Mouse (Mus musculus): Measurements from ENCODE around the gene Mgat5. TPM values are rescaled to one million over a fixed set of nuclear protein-coding genes. Genes with fewer than 3 reads are reported as not detected.

Mgat5 gene
- polyA plus RNA-seq, 1 experiment: 13.1 TPM

- WGBS: 69% methylated on average over 6 of the region's 6 CpGs
- DNase-seq: peak; percentile 58
- TF ChIP-seq POLR2A (IDR thresholded peaks at IDR 0.05; ENCODE audit: low read depth, low read length) (no peak), CTCF (conservative IDR thresholded peaks at IDR 0.05; ENCODE audit: insufficient read depth, insufficient read length, low read depth, low read length) (no peak)
Observed at GRCm38 (mm10) chr1:127464041-127464440, 259.2 kb downstream of the Mgat5 start.

GRCm38 (mm10) chr1:127465292-127465691, 260.5 kb downstream of the Mgat5 start:
- Histone ChIP-seq H3K27ac (ENCODE audit: insufficient read depth, low read depth, low read length) (no peak overlapping the region), H3K4me1 (ENCODE audit: control insufficient read depth, insufficient read depth, low read length) (no peaks in the 10 kb centered on the region), H3K36me3 (ENCODE audit: control insufficient read depth, insufficient read depth, low read length) (no peaks in the 10 kb centered on the region), H3K27me3 (replicated peaks; ENCODE audit: control insufficient read depth, insufficient read depth, low read length) (no peaks in the 10 kb centered on the region), H3K4me3 (ENCODE audit: insufficient read depth, low read depth, low read length) (no peak overlapping the region)
- WGBS: 44% methylated on average over 6 of the region's 6 CpGs
- peak; percentile 19 for DNase-seq
- no peak for TF ChIP-seq CTCF (conservative IDR thresholded peaks at IDR 0.05; ENCODE audit: insufficient read depth, insufficient read length, low read depth, low read length)
- no peak for TF ChIP-seq POLR2A (IDR thresholded peaks at IDR 0.05; ENCODE audit: low read depth, low read length)

More at GRCm38 (mm10) chr1:127464041-127464440, 259.2 kb downstream of the Mgat5 start:
- H3K27me3 ChIP-seq (replicated peaks; ENCODE audit: control insufficient read depth, insufficient read depth, low read length): no peaks in the 10 kb centered on the region
- H3K27ac ChIP-seq (ENCODE audit: insufficient read depth, low read depth, low read length): no peak overlapping the region
- no peaks in the 10 kb centered on the region for H3K36me3 ChIP-seq (ENCODE audit: control insufficient read depth, insufficient read depth, low read length)
- no peaks in the 10 kb centered on the region for H3K4me1 ChIP-seq (ENCODE audit: control insufficient read depth, insufficient read depth, low read length)
- H3K4me3 ChIP-seq (ENCODE audit: insufficient read depth, low read depth, low read length): no peak overlapping the region

GRCm38 (mm10) chr1:127467238-127467637, 262.4 kb downstream of the Mgat5 start:
- Histone ChIP-seq H3K36me3 (ENCODE audit: control insufficient read depth, insufficient read depth, low read length) (no peaks in the 10 kb centered on the region), H3K27ac (ENCODE audit: insufficient read depth, low read depth, low read length) (no peak overlapping the region), H3K4me1 (ENCODE audit: control insufficient read depth, insufficient read depth, low read length) (no peaks in the 10 kb centered on the region), H3K27me3 (replicated peaks; ENCODE audit: control insufficient read depth, insufficient read depth, low read length) (no peaks in the 10 kb centered on the region), H3K4me3 (ENCODE audit: insufficient read depth, low read depth, low read length) (no peak overlapping the region)
- WGBS: 98% methylated on average over 5 of the region's 5 CpGs
- DNase-seq: no peak
- TF ChIP-seq CTCF (conservative IDR thresholded peaks at IDR 0.05; ENCODE audit: insufficient read depth, insufficient read length, low read depth, low read length): no peak
- TF ChIP-seq POLR2A (IDR thresholded peaks at IDR 0.05; ENCODE audit: low read depth, low read length): no peak

- no peak overlapping the region for H3K4me3 ChIP-seq (ENCODE audit: insufficient read depth, low read depth, low read length)
- H3K27me3 ChIP-seq (replicated peaks; ENCODE audit: control insufficient read depth, insufficient read depth, low read length): no peaks in the 10 kb centered on the region
- no peaks in the 10 kb centered on the region for H3K4me1 ChIP-seq (ENCODE audit: control insufficient read depth, insufficient read depth, low read length)
- 69% methylated on average over 4 of the region's 4 CpGs for WGBS
- no peak for DNase-seq
- H3K36me3 ChIP-seq (ENCODE audit: control insufficient read depth, insufficient read depth, low read length): no peaks in the 10 kb centered on the region
- no peak for TF ChIP-seq POLR2A (IDR thresholded peaks at IDR 0.05; ENCODE audit: low read depth, low read length)
- no peak for TF ChIP-seq CTCF (conservative IDR thresholded peaks at IDR 0.05; ENCODE audit: insufficient read depth, insufficient read length, low read depth, low read length)
- H3K27ac ChIP-seq (ENCODE audit: insufficient read depth, low read depth, low read length): no peak overlapping the region
Observed at GRCm38 (mm10) chr1:127470175-127470574, 265.4 kb downstream of the Mgat5 start.

- no peak overlapping the region for H3K4me3 ChIP-seq (ENCODE audit: insufficient read depth, low read depth, low read length)
- WGBS: 97% methylated on average over 5 of the region's 5 CpGs
- DNase-seq: no peak
- H3K27ac ChIP-seq (ENCODE audit: insufficient read depth, low read depth, low read length): no peak overlapping the region
- no peaks in the 10 kb centered on the region for H3K27me3 ChIP-seq (replicated peaks; ENCODE audit: control insufficient read depth, insufficient read depth, low read length)
- H3K36me3 ChIP-seq (ENCODE audit: control insufficient read depth, insufficient read depth, low read length): no peaks in the 10 kb centered on the region
- H3K4me1 ChIP-seq (ENCODE audit: control insufficient read depth, insufficient read depth, low read length): no peaks in the 10 kb centered on the region
- TF ChIP-seq CTCF (conservative IDR thresholded peaks at IDR 0.05; ENCODE audit: insufficient read depth, insufficient read length, low read depth, low read length) (no peak), POLR2A (IDR thresholded peaks at IDR 0.05; ENCODE audit: low read depth, low read length) (no peak)
Observed at GRCm38 (mm10) chr1:127475756-127476155, 270.9 kb downstream of the Mgat5 start.

- Histone ChIP-seq H3K27ac (ENCODE audit: insufficient read depth, low read depth, low read length) (no peak overlapping the region), H3K36me3 (ENCODE audit: control insufficient read depth, insufficient read depth, low read length) (no peaks in the 10 kb centered on the region), H3K4me1 (ENCODE audit: control insufficient read depth, insufficient read depth, low read length) (no peaks in the 10 kb centered on the region), H3K4me3 (ENCODE audit: insufficient read depth, low read depth, low read length) (no peak overlapping the region), H3K27me3 (replicated peaks; ENCODE audit: control insufficient read depth, insufficient read depth, low read length) (no peaks in the 10 kb centered on the region)
- TF ChIP-seq POLR2A (IDR thresholded peaks at IDR 0.05; ENCODE audit: low read depth, low read length): no peak
- TF ChIP-seq CTCF (conservative IDR thresholded peaks at IDR 0.05; ENCODE audit: insufficient read depth, insufficient read length, low read depth, low read length): no peak
- 55% methylated on average over 10 of the region's 10 CpGs for WGBS
- DNase-seq: peak; percentile 43
Observed at GRCm38 (mm10) chr1:127482911-127483310, 278.1 kb downstream of the Mgat5 start.

- Histone ChIP-seq H3K36me3 (ENCODE audit: control insufficient read depth, insufficient read depth, low read length) (no peaks in the 10 kb centered on the region), H3K4me1 (ENCODE audit: control insufficient read depth, insufficient read depth, low read length) (no peaks in the 10 kb centered on the region), H3K4me3 (ENCODE audit: insufficient read depth, low read depth, low read length) (no peak overlapping the region), H3K27ac (ENCODE audit: insufficient read depth, low read depth, low read length) (no peak overlapping the region), H3K27me3 (replicated peaks; ENCODE audit: control insufficient read depth, insufficient read depth, low read length) (no peaks in the 10 kb centered on the region)
- WGBS: 95% methylated on average over 8 of the region's 8 CpGs
- TF ChIP-seq CTCF (conservative IDR thresholded peaks at IDR 0.05; ENCODE audit: insufficient read depth, insufficient read length, low read depth, low read length): no peak
- no peak for TF ChIP-seq POLR2A (IDR thresholded peaks at IDR 0.05; ENCODE audit: low read depth, low read length)
- DNase-seq: peak; percentile 21
Observed at GRCm38 (mm10) chr1:127484188-127484587, 279.4 kb downstream of the Mgat5 start.
